Mouse (Mus musculus) lung, postnatal 0 days (tissue): Measurements from ENCODE around the gene Ccdc57. TPM values are rescaled to one million over a fixed set of nuclear protein-coding genes. Genes with fewer than 3 reads are reported as not detected.
A peak's percentile ranks its signal among the peaks of the same experiment; 100 is the strongest.

Experiments used
- ATAC-seq: fragments of 200-750 bp; cut with Nextera tagmentation; 2 replicates; pipeline ENCODE4 v1.8.0; 2017; ENCODE audit warnings: moderate library complexity
- DNase-seq: peaks from one replicate; pipeline ENCODE4 v3.0.0-alpha.2; 2016; ENCODE audit warnings: low spot score
- H3K27ac ChIP-seq: fragments of 300-500 bp; sonication (generic); 2 replicates; pipeline ENCODE4 v1.5.1; 2014; ENCODE audit warnings: antibody characterized with exemption, mild to moderate bottlenecking, low read length, mixed read lengths
- H3K27me3 ChIP-seq: fragments of 300-500 bp; sonication (generic); replicated peaks from 2 replicates; pipeline ENCODE4 v1.6.1; 2014; ENCODE audit warnings: low read length, mixed read lengths; ENCODE audit not compliant: insufficient read depth
- H3K36me3 ChIP-seq: fragments of 300-500 bp; sonication (generic); 2 replicates; pipeline ENCODE4 v1.6.1; 2014; ENCODE audit warnings: low read length, mixed read lengths; ENCODE audit not compliant: insufficient read depth
- H3K4me1 ChIP-seq: fragments of 300-500 bp; sonication (generic); 2 replicates; pipeline ENCODE4 v1.6.1; 2014; ENCODE audit warnings: antibody characterized with exemption, low read depth, low read length, mixed read lengths; ENCODE audit not compliant: insufficient read depth
- H3K4me2 ChIP-seq: fragments of 300-500 bp; sonication (generic); replicated peaks from 2 replicates; pipeline ENCODE4 v1.6.1; 2014; ENCODE audit warnings: low read depth, mild to moderate bottlenecking, low read length, moderate library complexity, mixed read lengths
- H3K4me3 ChIP-seq: fragments of 300-500 bp; sonication (generic); 2 replicates; pipeline ENCODE4 v1.5.1; 2014; ENCODE audit warnings: low read depth, low read length
- H3K9ac ChIP-seq: fragments of 300-500 bp; sonication (generic); replicated peaks from 2 replicates; pipeline ENCODE4 v1.6.1; 2014; ENCODE audit warnings: low read depth, mild to moderate bottlenecking
- H3K9me3 ChIP-seq: fragments of 300-500 bp; sonication (generic); 2 replicates; pipeline ENCODE4 v1.6.1; 2016; ENCODE audit warnings: low read length, mixed read lengths
- CTCF ChIP-seq: IDR thresholded peaks from 2 replicates; pipeline ENCODE4 v1.5.1; 2016; ENCODE audit warnings: antibody characterized with exemption, mild to moderate bottlenecking
- EP300 ChIP-seq: IDR thresholded peaks from 2 replicates; pipeline ENCODE4 v1.6.1; 2016; ENCODE audit warnings: antibody characterized with exemption, mild to moderate bottlenecking, control low read depth
- WGBS: fragments of 180-500 bp; shearing (Covaris S2); extraction: QIAGEN DNeasy Blood & Tissue Kit; methylation state at CpG from one replicate; pipeline ENCODE4 v1.1.7; 2014; 5-methylcytosine and 5-hydroxymethylcytosine counted together
- polyA plus RNA-seq: library from polyadenylated mRNA; unstranded; fragments of >200 nt; fragmentation: Nextera tagmentation; extraction: Ambion mirVana; gene quantifications from 2 replicates; pipeline ENCODE4 v1.2.1, GENCODE M21; 2015

Ccdc57 gene
- polyA plus RNA-seq, 1 experiment from 2014 or later: 3.7 TPM

DNA sequence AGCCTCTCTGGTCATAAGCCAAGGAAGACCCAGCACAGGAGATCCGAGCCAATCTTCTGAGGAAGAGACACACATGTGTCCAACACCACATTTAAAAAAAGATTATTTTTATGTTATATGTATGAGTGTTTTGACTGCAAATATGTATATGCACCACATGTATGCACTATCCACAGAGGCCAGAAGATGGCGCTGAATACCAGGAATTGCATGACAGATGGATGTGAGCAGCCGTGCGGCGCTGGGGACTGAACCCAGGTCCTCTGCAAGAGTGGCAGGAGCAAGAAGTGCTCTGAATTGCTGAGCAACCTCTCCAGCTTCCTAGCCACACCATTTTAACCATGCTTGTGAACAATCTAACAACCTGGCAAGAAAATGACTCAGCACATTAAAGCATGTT lies 45.2 kb downstream of the Ccdc57 start:
- Histone ChIP-seq H3K36me3 (no peaks in the 10 kb centered on the region), H3K4me2 (no peak overlapping the region), H3K9me3 (no peaks in the 10 kb centered on the region), H3K9ac (no peak overlapping the region), H3K27me3 (no peaks in the 10 kb centered on the region), H3K27ac (no peak overlapping the region), H3K4me1 (peaks cover 3% of the 10 kb centered on the region; the same call in 1 of the 2 replicates), H3K4me3 (no peak overlapping the region)
- no peak for ATAC-seq
- WGBS: 93% methylated on average over 5 of the region's 5 CpGs
- no peak for DNase-seq
- TF ChIP-seq EP300 (no peak), CTCF (peak; percentile 53)

DNA sequence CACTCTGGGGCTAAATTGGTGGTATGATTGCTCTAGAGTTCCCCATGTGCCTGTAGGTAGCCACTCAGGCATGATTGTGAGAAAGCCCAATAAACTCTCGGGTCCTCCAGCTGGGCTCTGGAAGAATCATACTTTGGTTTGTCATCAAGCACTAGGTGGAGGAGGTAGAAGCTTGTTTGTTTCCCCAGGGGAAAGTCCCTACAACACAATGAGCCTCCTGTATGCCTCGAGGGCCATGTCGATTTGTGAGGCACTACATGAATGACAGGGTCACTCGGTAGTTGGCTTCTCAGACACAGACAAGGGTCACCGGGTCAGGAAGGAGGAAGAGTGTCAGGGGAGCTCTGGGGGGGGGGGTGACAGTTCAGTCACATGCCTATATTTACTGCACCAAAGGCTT lies 46.2 kb downstream of the Ccdc57 start:
- 44% methylated on average over 5 of the region's 5 CpGs for WGBS
- no peak for ATAC-seq

DNA sequence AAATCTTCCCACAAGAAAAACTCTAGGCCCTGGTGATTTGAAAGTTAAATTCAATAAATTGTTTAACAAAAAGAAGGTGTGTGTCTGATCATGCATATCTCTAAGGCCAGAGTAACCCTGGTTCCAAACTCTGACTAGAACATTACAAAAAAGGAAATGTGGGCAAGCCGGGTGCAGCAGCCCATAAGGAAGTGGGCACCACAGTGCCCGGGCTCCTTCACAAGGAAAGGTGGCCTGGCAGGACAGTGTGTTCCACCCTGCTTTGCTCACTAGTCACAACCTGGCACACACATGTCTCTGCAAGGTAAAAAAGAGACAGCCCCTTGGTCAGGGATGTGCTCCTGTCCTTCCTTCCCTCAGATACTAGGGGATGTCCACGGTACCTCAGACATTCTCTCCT lies 49.1 kb downstream of the Ccdc57 start:
- WGBS: 86% methylated on average over 3 of the region's 3 CpGs
- no peak for DNase-seq
- ATAC-seq: no peak
- H3K27ac ChIP-seq: no peak overlapping the region
- no peaks in the 10 kb centered on the region for H3K27me3 ChIP-seq
- TF ChIP-seq CTCF: no peak
- TF ChIP-seq EP300: no peak
- H3K9ac ChIP-seq: no peak overlapping the region
- no peaks in the 10 kb centered on the region for H3K9me3 ChIP-seq
- H3K4me1 ChIP-seq: no peaks in the 10 kb centered on the region
- H3K36me3 ChIP-seq: no peaks in the 10 kb centered on the region
- no peak overlapping the region for H3K4me3 ChIP-seq
- no peak overlapping the region for H3K4me2 ChIP-seq

More for the DNA sequence above, 46.2 kb downstream of the Ccdc57 start:
- no peak for TF ChIP-seq CTCF
- TF ChIP-seq EP300: no peak
- Histone ChIP-seq H3K36me3 (no peaks in the 10 kb centered on the region), H3K9me3 (no peaks in the 10 kb centered on the region), H3K4me3 (no peak overlapping the region), H3K9ac (no peak overlapping the region), H3K27me3 (no peaks in the 10 kb centered on the region), H3K4me2 (no peak overlapping the region), H3K27ac (no peak overlapping the region), H3K4me1 (peaks cover 3% of the 10 kb centered on the region; the same call in 1 of the 2 replicates)
- no peak for DNase-seq

DNA sequence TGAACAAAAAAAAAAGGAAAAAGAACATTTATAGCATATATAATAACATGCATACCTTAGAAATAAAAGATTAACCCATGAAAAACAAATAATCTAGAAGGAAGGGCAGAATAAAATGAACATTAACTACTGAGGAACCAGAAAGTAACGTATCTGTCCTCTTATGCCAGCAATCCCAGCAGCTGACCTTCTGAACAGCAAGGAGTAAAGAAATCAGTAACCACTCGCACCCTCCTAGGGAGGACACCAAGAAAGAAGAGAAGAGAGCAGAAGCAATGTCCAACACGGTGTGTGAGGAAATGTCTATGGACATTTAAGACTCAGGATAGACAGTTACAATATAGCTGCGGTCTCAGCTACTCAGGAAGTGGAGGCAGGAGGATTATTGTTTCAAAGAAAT lies 49.7 kb downstream of the Ccdc57 start:
- Histone ChIP-seq H3K27ac (no peak overlapping the region), H3K9me3 (no peaks in the 10 kb centered on the region), H3K4me3 (no peak overlapping the region), H3K9ac (no peak overlapping the region), H3K36me3 (no peaks in the 10 kb centered on the region), H3K4me2 (no peak overlapping the region), H3K27me3 (no peaks in the 10 kb centered on the region), H3K4me1 (no peaks in the 10 kb centered on the region)
- no peak for TF ChIP-seq EP300
- TF ChIP-seq CTCF: no peak
- DNase-seq: no peak
- ATAC-seq: no peak
- WGBS: 78% methylated on average over 4 of the region's 4 CpGs

DNA sequence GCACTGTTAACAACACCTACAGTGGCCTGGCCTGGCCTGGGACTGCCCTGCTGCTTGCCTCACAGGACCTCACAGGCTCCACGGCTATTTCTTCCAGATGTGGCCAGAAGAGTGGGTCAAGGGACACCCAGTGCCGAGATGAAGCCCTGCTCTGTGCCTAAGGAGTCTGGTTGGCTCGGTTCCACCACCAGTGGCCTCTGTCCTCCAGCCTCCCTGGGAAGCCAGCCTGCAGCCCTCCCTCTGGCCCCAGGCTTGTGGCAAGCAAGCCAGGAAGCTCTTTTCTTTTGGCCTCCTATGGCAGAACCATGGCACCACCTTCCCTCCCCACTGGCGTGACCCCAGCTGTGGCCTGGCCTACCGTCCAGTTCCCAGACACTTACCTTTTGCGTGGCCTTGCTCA lies 59.5 kb downstream of the Ccdc57 start:
- no peaks in the 10 kb centered on the region for H3K27me3 ChIP-seq
- no peaks in the 10 kb centered on the region for H3K36me3 ChIP-seq
- H3K9me3 ChIP-seq: no peaks in the 10 kb centered on the region
- no peak for TF ChIP-seq EP300
- no peak for TF ChIP-seq CTCF
- 81% methylated on average over 6 of the region's 6 CpGs for WGBS
- DNase-seq: no peak
- ATAC-seq: no peak
- H3K9ac ChIP-seq: no peak overlapping the region
- no peaks in the 10 kb centered on the region for H3K4me1 ChIP-seq
- no peak overlapping the region for H3K4me3 ChIP-seq
- no peak overlapping the region; the same call in 1 of the 2 replicates for H3K27ac ChIP-seq
- no peak overlapping the region for H3K4me2 ChIP-seq

DNA sequence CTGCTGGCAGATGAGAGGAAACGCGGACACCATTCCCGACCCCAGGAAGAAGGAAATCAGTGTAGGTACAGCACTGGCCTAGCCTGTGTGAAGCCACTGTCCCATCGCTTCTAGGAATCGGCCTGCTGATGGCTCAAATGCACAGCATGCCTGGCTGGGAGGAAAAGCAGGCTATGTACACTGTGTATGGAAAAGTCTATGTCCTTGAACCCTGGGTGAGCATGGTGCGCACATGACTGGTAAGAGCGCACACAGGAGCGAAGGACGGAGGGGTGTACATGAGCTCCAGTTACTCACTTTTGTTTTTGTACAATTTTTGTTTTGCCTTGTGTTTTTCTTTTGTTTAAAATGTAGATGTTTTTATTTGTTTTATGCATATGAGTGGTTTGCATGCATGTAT lies 61.2 kb downstream of the Ccdc57 start:
- Histone ChIP-seq H3K4me3 (no peak overlapping the region), H3K27ac (no peak overlapping the region), H3K36me3 (no peaks in the 10 kb centered on the region), H3K9me3 (no peaks in the 10 kb centered on the region), H3K4me1 (no peaks in the 10 kb centered on the region), H3K27me3 (no peaks in the 10 kb centered on the region), H3K9ac (no peak overlapping the region), H3K4me2 (no peak overlapping the region)
- no peak for DNase-seq
- ATAC-seq: no peak
- TF ChIP-seq EP300: no peak
- TF ChIP-seq CTCF: no peak
- WGBS: 93% methylated on average over 9 of the region's 9 CpGs

DNA sequence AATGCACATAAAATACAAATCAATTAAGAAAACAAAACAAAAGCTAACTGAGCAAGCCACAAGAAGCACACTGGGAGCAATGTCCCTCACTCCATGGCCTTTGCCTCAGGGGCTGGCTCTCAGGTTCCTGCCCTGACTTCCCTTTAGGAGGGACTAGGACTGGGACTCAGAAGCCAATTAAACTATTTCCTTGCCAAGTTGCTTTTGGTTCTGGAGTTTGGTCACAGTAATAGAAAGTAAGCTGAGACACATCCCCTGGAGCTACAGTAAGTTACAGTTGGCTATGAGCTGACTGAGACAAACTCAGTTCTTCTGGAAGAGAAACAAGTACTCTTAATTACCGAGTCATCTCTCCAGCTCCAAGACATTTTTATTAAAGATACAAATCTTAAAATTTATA lies 66.9 kb downstream of the Ccdc57 start:
- Histone ChIP-seq H3K4me2 (no peak overlapping the region), H3K27ac (no peak overlapping the region), H3K9me3 (no peaks in the 10 kb centered on the region), H3K27me3 (no peaks in the 10 kb centered on the region), H3K9ac (no peak overlapping the region), H3K36me3 (no peaks in the 10 kb centered on the region), H3K4me3 (no peak overlapping the region), H3K4me1 (no peaks in the 10 kb centered on the region)
- 92% methylated on average over 1 of the region's 1 CpGs for WGBS
- no peak for TF ChIP-seq EP300
- no peak for TF ChIP-seq CTCF
- ATAC-seq (no peak), DNase-seq (no peak)
